Mouse (Mus musculus): ENCODE results near the gene Olfr761. TPM values are rescaled to one million over a fixed set of nuclear protein-coding genes. Genes with fewer than 3 reads are reported as not detected.
"Not testable (repeated sequence)": the region's sequence is repeated elsewhere in the genome, so short reads cannot be mapped to it uniquely, and the experiment has no call there.

Olfr761 gene
- not detected in 2 replicates for polyA plus RNA-seq (2015; fragmentation: Nextera tagmentation; extraction: Ambion mirVana)

DNA sequence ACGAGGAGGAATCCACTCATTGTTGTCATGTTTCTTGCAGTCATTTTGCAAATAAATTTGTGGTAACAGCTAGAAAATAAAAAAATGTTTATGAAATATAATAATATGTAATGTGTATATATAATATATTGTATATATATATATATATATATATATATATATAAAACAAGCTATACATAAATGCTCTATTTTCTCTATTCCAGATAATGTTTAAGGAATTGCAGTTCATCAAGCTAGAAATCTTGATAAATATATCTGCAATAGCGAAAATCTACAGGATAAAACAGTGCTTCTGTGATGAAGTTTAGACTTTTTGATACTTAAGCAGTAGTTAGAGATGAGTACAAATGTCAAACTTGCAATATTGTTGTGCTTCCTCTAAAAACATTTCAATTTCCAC, at the start of gene Olfr761:
Gene Olfr761, minus strand, starts transcription at position 101 of the 400 bp plus-strand sequence.
- H3K4me2 ChIP-seq, result no peak within 1 kb of the TSS
- no peaks in the 10 kb centered on the region for H3K4me1 ChIP-seq (replicated peaks)
- 80% methylated on average over 2 of the region's 2 CpGs for WGBS
- H3K36me3 ChIP-seq, result no peaks in the 10 kb centered on the region
- H3K27ac ChIP-seq (replicated peaks), result no peak within 1 kb of the TSS
- H3K27me3 ChIP-seq, result no peaks in the 10 kb centered on the region
- no peak for ATAC-seq (ENCODE audit: low FRiP score, low read depth)
- no peak within 1 kb of the TSS for H3K4me3 ChIP-seq
- H3K9ac ChIP-seq, result no peak within 1 kb of the TSS
- H3K9me3 ChIP-seq, result no peaks in the 10 kb centered on the region

DNA sequence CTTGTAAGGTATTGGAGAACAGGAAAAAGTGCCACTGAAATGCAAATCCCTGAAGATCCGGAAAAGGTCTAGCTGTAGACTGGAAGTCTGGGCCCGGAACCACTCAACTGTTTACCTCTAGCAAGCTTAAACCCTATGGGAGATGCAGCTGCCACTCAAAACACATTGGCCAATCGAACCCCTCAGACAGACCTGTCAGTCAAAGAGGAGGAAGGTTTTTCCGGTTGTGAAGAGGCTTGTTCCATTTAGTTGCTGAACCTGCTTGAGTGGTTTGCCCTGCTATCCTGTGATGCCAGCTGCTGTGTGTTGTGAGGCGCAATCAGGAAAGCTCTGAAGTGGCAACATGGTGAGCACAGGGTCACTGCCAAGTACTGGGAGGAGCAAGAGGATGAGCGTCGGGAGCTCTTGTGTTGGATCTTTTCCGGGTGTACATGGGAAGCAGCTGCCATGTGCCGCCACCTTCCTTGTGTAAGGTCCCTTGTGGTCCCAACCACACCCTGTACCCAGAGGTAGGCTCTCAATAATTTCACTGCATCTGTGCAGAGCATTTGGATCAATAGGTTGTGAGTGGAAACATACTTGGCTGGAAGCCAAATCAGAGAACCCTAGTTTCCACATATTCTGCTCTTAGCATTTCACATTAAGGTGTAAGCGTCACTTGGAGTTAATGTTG, 42.9 kb upstream of the Olfr761 start:
- 68% methylated on average over 10 of the region's 10 CpGs for WGBS
- Histone ChIP-seq H3K4me2 (no peak overlapping the region), H3K9ac (no peak overlapping the region), H3K9me3 (no peaks in the 10 kb centered on the region), H3K36me3 (no peaks in the 10 kb centered on the region), H3K4me3 (no peak overlapping the region), H3K27ac (replicated peaks) (no peak overlapping the region), H3K4me1 (replicated peaks) (no peaks in the 10 kb centered on the region), H3K27me3 (no peaks in the 10 kb centered on the region)
- ATAC-seq (ENCODE audit: low FRiP score, low read depth), result no peak

DNA sequence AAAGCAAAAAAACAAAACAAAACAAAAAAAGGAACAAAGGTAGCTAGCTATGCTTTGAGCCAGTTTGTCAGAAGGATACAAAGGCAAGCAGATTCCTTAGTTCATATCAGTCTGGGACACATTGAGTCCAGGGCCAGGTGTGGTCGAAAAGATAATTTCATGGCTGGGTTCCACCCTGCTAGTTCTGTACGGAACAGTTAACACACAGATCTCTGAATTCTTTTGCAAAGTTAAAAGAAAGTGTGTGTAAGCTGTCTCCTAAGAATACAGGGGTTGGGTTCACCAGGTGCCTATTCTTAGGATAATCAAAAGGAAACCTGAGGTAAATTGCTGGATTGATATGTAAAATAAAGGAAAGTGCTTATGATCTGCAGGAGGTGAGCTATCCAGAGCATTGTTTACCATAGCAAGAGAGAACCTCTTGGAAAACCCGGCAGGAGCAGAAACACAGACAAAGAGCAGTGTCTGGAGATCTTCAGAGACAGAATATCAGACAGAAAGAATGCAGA, 37.6 kb upstream of the Olfr761 start:
- Histone ChIP-seq H3K4me3 (no peak overlapping the region), H3K27me3 (no peaks in the 10 kb centered on the region), H3K4me2 (no peak overlapping the region), H3K36me3 (no peaks in the 10 kb centered on the region), H3K4me1 (replicated peaks) (no peaks in the 10 kb centered on the region), H3K9ac (no peak overlapping the region), H3K27ac (replicated peaks) (no peak overlapping the region), H3K9me3 (no peaks in the 10 kb centered on the region)
- ATAC-seq (ENCODE audit: low FRiP score, low read depth), result no peak
- 44% methylated on average over 3 of the region's 3 CpGs for WGBS

DNA sequence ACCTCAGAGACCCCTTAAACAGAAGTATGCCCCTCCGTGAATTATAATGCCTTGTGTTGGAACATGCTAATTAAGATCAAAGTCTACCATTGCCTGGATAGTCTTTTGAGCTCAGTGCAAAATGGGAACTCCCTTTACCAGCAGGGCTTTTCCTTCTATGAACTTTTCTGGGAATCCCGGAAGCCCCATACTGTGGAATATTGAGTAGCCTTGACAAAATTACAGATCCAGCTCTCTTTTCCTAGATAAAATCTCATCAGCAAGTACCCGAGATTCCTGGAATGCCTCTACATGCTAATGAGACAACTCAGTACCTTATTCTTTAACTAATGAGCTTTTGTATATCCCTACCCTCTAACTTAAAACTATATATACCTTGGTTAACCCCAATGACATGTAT, 20.7 kb upstream of the Olfr761 start:
- Histone ChIP-seq H3K4me3 (no peak overlapping the region), H3K9me3 (no peaks in the 10 kb centered on the region), H3K27ac (replicated peaks) (no peak overlapping the region), H3K27me3 (no peaks in the 10 kb centered on the region), H3K4me1 (replicated peaks) (no peaks in the 10 kb centered on the region), H3K9ac (no peak overlapping the region), H3K4me2 (no peak overlapping the region), H3K36me3 (no peaks in the 10 kb centered on the region)
- 87% methylated on average over 3 of the region's 3 CpGs for WGBS
- no peak for ATAC-seq (ENCODE audit: low FRiP score, low read depth)

DNA sequence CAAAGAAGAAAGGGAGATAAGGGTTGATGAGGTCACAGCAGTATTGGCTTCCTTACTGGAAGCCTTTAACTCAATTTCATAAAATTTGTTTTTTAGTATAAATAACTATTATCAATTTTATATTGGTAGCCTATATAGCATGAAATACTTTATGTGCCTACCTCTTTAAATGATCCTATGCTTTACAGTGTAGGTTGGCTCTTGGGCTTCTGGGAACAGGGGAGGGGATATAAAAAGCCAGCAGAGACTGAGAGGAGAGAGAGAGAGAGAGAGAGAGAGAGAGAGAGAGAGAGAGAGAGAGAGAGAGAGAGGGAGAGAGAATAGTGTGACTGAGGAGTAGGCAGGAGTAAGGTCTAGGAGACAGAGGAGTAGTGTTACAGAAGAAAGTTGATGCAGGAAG, 32.6 kb downstream of the Olfr761 start, which contains the start of gene Olfr128:
Gene Olfr128, plus strand, starts transcription at position 301 of the 400 bp plus-strand sequence.
- Histone ChIP-seq H3K27ac (replicated peaks) (no peak within 1 kb of the TSS), H3K4me2 (no peak within 1 kb of the TSS), H3K27me3 (no peaks in the 10 kb centered on the region), H3K9me3 (no peaks in the 10 kb centered on the region), H3K36me3 (no peaks in the 10 kb centered on the region), H3K4me3 (no peak within 1 kb of the TSS), H3K4me1 (replicated peaks) (no peaks in the 10 kb centered on the region), H3K9ac (no peak within 1 kb of the TSS)
- ATAC-seq (ENCODE audit: low FRiP score, low read depth), result no peak

DNA sequence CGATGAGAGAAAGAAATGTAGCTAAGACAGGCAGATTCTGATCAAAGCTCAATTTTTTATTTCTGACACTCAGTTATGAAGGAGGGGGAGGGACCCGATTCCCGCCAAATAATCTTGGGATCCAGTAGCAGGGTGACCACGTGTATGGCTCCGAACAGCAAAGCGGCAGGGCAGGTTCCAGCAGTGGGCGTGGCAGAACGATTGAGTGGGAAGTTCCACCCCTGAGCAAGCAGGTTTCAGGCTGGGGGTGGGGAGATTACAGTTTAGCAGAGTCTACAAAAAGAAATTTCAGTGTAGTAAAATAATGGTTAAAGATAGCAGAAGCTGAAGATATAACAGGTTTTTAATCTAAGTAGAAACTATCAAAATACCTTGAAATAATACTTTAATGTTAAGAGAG, 46.1 kb downstream of the Olfr761 start:
- H3K4me2 ChIP-seq; H3K4me1 ChIP-seq (replicated peaks); H3K4me3 ChIP-seq; H3K27me3 ChIP-seq; H3K9ac ChIP-seq; H3K27ac ChIP-seq (replicated peaks); ATAC-seq (ENCODE audit: low FRiP score, low read depth); H3K9me3 ChIP-seq; H3K36me3 ChIP-seq: not testable (repeated sequence)
- 81% methylated on average over 8 of the region's 8 CpGs for WGBS

Other genes with a start within 250 kb of the Olfr761 start
- gene Olfr120, start 231.3 kb downstream of the Olfr761 start, polyA plus RNA-seq (2015; fragmentation: Nextera tagmentation; extraction: Ambion mirVana), result not detected in 2 replicates
- not detected in 2 replicates for gene Olfr121, start 204.2 kb downstream of the Olfr761 start, polyA plus RNA-seq (2015; fragmentation: Nextera tagmentation; extraction: Ambion mirVana)
- not detected in 2 replicates for gene Olfr122, start 184.5 kb downstream of the Olfr761 start, polyA plus RNA-seq (2015; fragmentation: Nextera tagmentation; extraction: Ambion mirVana)
- not detected in 2 replicates for gene Olfr123, start 159.6 kb downstream of the Olfr761 start, polyA plus RNA-seq (2015; fragmentation: Nextera tagmentation; extraction: Ambion mirVana)
- gene Olfr124, start 153.2 kb downstream of the Olfr761 start, polyA plus RNA-seq (2015; fragmentation: Nextera tagmentation; extraction: Ambion mirVana), result not detected in 2 replicates
- gene Olfr125, start 120.1 kb downstream of the Olfr761 start, polyA plus RNA-seq (2015; fragmentation: Nextera tagmentation; extraction: Ambion mirVana), result not detected in 2 replicates
- gene Olfr126, start 105.6 kb downstream of the Olfr761 start, polyA plus RNA-seq (2015; fragmentation: Nextera tagmentation; extraction: Ambion mirVana), result not detected in 2 replicates
- gene Olfr127, start 52.6 kb downstream of the Olfr761 start, polyA plus RNA-seq (2015; fragmentation: Nextera tagmentation; extraction: Ambion mirVana), result not detected in 2 replicates
- gene Olfr128, start 32.5 kb downstream of the Olfr761 start, polyA plus RNA-seq (2015; fragmentation: Nextera tagmentation; extraction: Ambion mirVana), result not detected in 2 replicates
- not detected in 2 replicates for gene Olfr129, start 107.0 kb upstream of the Olfr761 start, polyA plus RNA-seq (2015; fragmentation: Nextera tagmentation; extraction: Ambion mirVana)
- gene Olfr130, start 110.8 kb upstream of the Olfr761 start, polyA plus RNA-seq (2015; fragmentation: Nextera tagmentation; extraction: Ambion mirVana), result not detected in 2 replicates
- not detected in 2 replicates for gene Olfr131, start 135.6 kb upstream of the Olfr761 start, polyA plus RNA-seq (2015; fragmentation: Nextera tagmentation; extraction: Ambion mirVana)
- gene Olfr132, start 181.4 kb upstream of the Olfr761 start, polyA plus RNA-seq (2015; fragmentation: Nextera tagmentation; extraction: Ambion mirVana), result not detected in 2 replicates
- not detected in 2 replicates for gene Olfr133, start 192.2 kb upstream of the Olfr761 start, polyA plus RNA-seq (2015; fragmentation: Nextera tagmentation; extraction: Ambion mirVana)
- gene Olfr134, start 218.3 kb upstream of the Olfr761 start, polyA plus RNA-seq (2015; fragmentation: Nextera tagmentation; extraction: Ambion mirVana), result not detected in 2 replicates